Mouse (Mus musculus): ENCODE results near the gene Gm15557. TPM values are rescaled to one million over a fixed set of nuclear protein-coding genes. Genes with fewer than 3 reads are reported as not detected.

Gene Gm15557
- polyA plus RNA-seq, 1 experiment from 2014 or later = not detected

- under 1% methylated on average over 56 of the region's 59 CpGs for WGBS
- Histone ChIP-seq H3K9ac (ENCODE audit: low read length) (peak within 1 kb of the TSS; percentile 93), H3K4me2 (replicated peaks; ENCODE audit: low read depth) (peak within 1 kb of the TSS; percentile 87), H3K9me3 (ENCODE audit: control insufficient read depth, low read length) (no peaks in the 10 kb centered on the region), H3K27me3 (ENCODE audit: control insufficient read depth, insufficient read depth, low read length) (no peaks in the 10 kb centered on the region), H3K4me1 (replicated peaks; ENCODE audit: control insufficient read depth, insufficient read depth) (no peaks in the 10 kb centered on the region), H3K4me3 (ENCODE audit: low read depth, low read length) (peak within 1 kb of the TSS; percentile 85), H3K27ac (replicated peaks) (peak within 1 kb of the TSS; percentile 83), H3K36me3 (ENCODE audit: control insufficient read depth, insufficient read depth, low read length) (no peaks in the 10 kb centered on the region)
- TF ChIP-seq CTCF (IDR thresholded peaks at IDR 0.05; ENCODE audit: low read depth) (no peak), EP300 (optimal IDR thresholded peaks at IDR 0.05) (no peak)
- peak; percentile 97 for ATAC-seq (ENCODE audit: low FRiP score, low TSS enrichment)
- DNase-seq (ENCODE audit: low spot score) = peak; percentile 94
Measured at GRCm38 (mm10) chr2:155956134-155957059, 15.9 kb downstream of the Gm15557 start, which contains the start of gene Cep250. Gene Cep250, plus strand, starts transcription at chr2:155956458.

- H3K9me3 ChIP-seq (ENCODE audit: control insufficient read depth, low read length) = no peaks in the 10 kb centered on the region
- no peaks in the 10 kb centered on the region for H3K27me3 ChIP-seq (ENCODE audit: control insufficient read depth, insufficient read depth, low read length)
- no peak for ATAC-seq (ENCODE audit: low FRiP score, low TSS enrichment)
- no peak for DNase-seq (ENCODE audit: low spot score)
- TF ChIP-seq EP300 (optimal IDR thresholded peaks at IDR 0.05) (no peak), CTCF (IDR thresholded peaks at IDR 0.05; ENCODE audit: low read depth) (no peak)
- no peak overlapping the region for H3K4me2 ChIP-seq (replicated peaks; ENCODE audit: low read depth)
- no peaks in the 10 kb centered on the region for H3K4me1 ChIP-seq (replicated peaks; ENCODE audit: control insufficient read depth, insufficient read depth)
- WGBS = 67% methylated on average over 5 of the region's 5 CpGs
- H3K36me3 ChIP-seq (ENCODE audit: control insufficient read depth, insufficient read depth, low read length) = peaks cover 8% of the 10 kb centered on the region
- no peak overlapping the region for H3K4me3 ChIP-seq (ENCODE audit: low read depth, low read length)
- H3K9ac ChIP-seq (ENCODE audit: low read length) = no peak overlapping the region
- no peak overlapping the region for H3K27ac ChIP-seq (replicated peaks)
Measured at GRCm38 (mm10) chr2:155959981-155960380, 19.5 kb downstream of the Gm15557 start.

- TF ChIP-seq CTCF (IDR thresholded peaks at IDR 0.05; ENCODE audit: low read depth) (no peak), EP300 (optimal IDR thresholded peaks at IDR 0.05) (no peak)
- WGBS = 80% methylated on average over 10 of the region's 10 CpGs
- no peak for ATAC-seq (ENCODE audit: low FRiP score, low TSS enrichment)
- Histone ChIP-seq H3K9ac (ENCODE audit: low read length) (no peak overlapping the region), H3K36me3 (ENCODE audit: control insufficient read depth, insufficient read depth, low read length) (peaks cover 13% of the 10 kb centered on the region), H3K9me3 (ENCODE audit: control insufficient read depth, low read length) (no peaks in the 10 kb centered on the region), H3K4me2 (replicated peaks; ENCODE audit: low read depth) (no peak overlapping the region), H3K4me3 (ENCODE audit: low read depth, low read length) (no peak overlapping the region), H3K4me1 (replicated peaks; ENCODE audit: control insufficient read depth, insufficient read depth) (no peaks in the 10 kb centered on the region), H3K27ac (replicated peaks) (no peak overlapping the region), H3K27me3 (ENCODE audit: control insufficient read depth, insufficient read depth, low read length) (no peaks in the 10 kb centered on the region)
- DNase-seq (ENCODE audit: low spot score) = no peak
Measured at GRCm38 (mm10) chr2:155961862-155962261, 21.3 kb downstream of the Gm15557 start.

DNA sequence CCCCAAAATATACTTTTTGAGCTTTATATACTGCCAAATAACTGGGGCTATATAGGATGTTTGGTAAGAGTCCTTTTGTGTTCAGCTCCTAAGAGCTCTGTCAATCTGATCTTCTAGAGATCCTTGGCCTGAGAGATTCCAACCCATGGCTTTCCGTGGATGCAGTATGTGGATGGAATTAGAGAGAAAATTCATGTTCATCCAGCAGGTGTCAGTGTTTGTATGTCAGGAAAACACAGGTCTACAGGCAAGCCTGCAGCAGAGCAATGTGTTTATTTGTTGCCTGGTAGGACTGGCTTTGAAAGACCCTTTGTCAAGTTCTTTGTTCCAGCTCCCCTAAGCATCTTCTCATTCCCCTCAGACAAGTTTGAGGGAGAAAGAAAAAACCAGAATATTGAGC, 22.5 kb downstream of the Gm15557 start:
- ATAC-seq (ENCODE audit: low FRiP score, low TSS enrichment) (0 out of 2 replicates have a peak, but pooled peaks have one; percentile 45), DNase-seq (ENCODE audit: low spot score) (no peak)
- TF ChIP-seq EP300 (optimal IDR thresholded peaks at IDR 0.05) (no peak), CTCF (IDR thresholded peaks at IDR 0.05; ENCODE audit: low read depth) (peak; percentile 79)
- Histone ChIP-seq H3K27me3 (ENCODE audit: control insufficient read depth, insufficient read depth, low read length) (no peaks in the 10 kb centered on the region), H3K4me1 (replicated peaks; ENCODE audit: control insufficient read depth, insufficient read depth) (no peaks in the 10 kb centered on the region), H3K4me2 (replicated peaks; ENCODE audit: low read depth) (no peak overlapping the region), H3K9ac (ENCODE audit: low read length) (no peak overlapping the region), H3K36me3 (ENCODE audit: control insufficient read depth, insufficient read depth, low read length) (peaks cover 23% of the 10 kb centered on the region), H3K9me3 (ENCODE audit: control insufficient read depth, low read length) (no peaks in the 10 kb centered on the region), H3K27ac (replicated peaks) (no peak overlapping the region), H3K4me3 (ENCODE audit: low read depth, low read length) (no peak overlapping the region)
- 30% methylated on average over 1 of the region's 1 CpGs for WGBS

- no peak overlapping the region for H3K4me3 ChIP-seq (ENCODE audit: low read depth, low read length)
- no peak overlapping the region for H3K4me2 ChIP-seq (replicated peaks; ENCODE audit: low read depth)
- no peak overlapping the region for H3K9ac ChIP-seq (ENCODE audit: low read length)
- DNase-seq (ENCODE audit: low spot score) (no peak), ATAC-seq (ENCODE audit: low FRiP score, low TSS enrichment) (no peak)
- no peaks in the 10 kb centered on the region for H3K9me3 ChIP-seq (ENCODE audit: control insufficient read depth, low read length)
- no peak overlapping the region for H3K27ac ChIP-seq (replicated peaks)
- H3K36me3 ChIP-seq (ENCODE audit: control insufficient read depth, insufficient read depth, low read length) = peaks cover 36% of the 10 kb centered on the region
- 74% methylated on average over 6 of the region's 6 CpGs for WGBS
- no peak for TF ChIP-seq CTCF (IDR thresholded peaks at IDR 0.05; ENCODE audit: low read depth)
- no peak for TF ChIP-seq EP300 (optimal IDR thresholded peaks at IDR 0.05)
- no peaks in the 10 kb centered on the region for H3K27me3 ChIP-seq (ENCODE audit: control insufficient read depth, insufficient read depth, low read length)
- H3K4me1 ChIP-seq (replicated peaks; ENCODE audit: control insufficient read depth, insufficient read depth) = no peaks in the 10 kb centered on the region
Measured at GRCm38 (mm10) chr2:155973348-155973747, 32.8 kb downstream of the Gm15557 start.

Measured in stomach, postnatal 0 days (tissue).